Mouse (Mus musculus) thymus, adult 2 months (tissue): Measurements from ENCODE around the gene Vmn2r114. TPM values are rescaled to one million over a fixed set of nuclear protein-coding genes. Genes with fewer than 3 reads are reported as not detected.
"Not testable (repeated sequence)": the region's sequence is repeated elsewhere in the genome, so short reads cannot be mapped to it uniquely, and the experiment has no call there.

Experiments
- DNase-seq: peaks from one replicate; pipeline ENCODE4 v3.0.0; 2021
- H3K27ac ChIP-seq: fragments of 200-500 bp; 2 replicates; pipeline ENCODE4 v1.5.1; 2012; ENCODE audit warnings: low read length, control low read depth; ENCODE audit not compliant: control insufficient read depth, insufficient read depth
- H3K27me3 ChIP-seq: fragments of 200-500 bp; 2 replicates; pipeline ENCODE4 v1.6.1; 2012; ENCODE audit warnings: mild to moderate bottlenecking, low read length, moderate library complexity, mixed read lengths; ENCODE audit not compliant: control insufficient read depth, insufficient read depth
- H3K36me3 ChIP-seq: fragments of 200-500 bp; 2 replicates; pipeline ENCODE4 v1.6.1; 2012; ENCODE audit warnings: mild to moderate bottlenecking, low read length, moderate library complexity; ENCODE audit not compliant: control insufficient read depth, insufficient read depth
- H3K4me1 ChIP-seq: fragments of 200-500 bp; replicated peaks from 2 replicates; pipeline ENCODE4 v1.6.1; 2012; ENCODE audit warnings: low read length; ENCODE audit not compliant: control insufficient read depth, insufficient read depth
- H3K4me3 ChIP-seq: fragments of 200-500 bp; 2 replicates; pipeline ENCODE4 v1.5.1; 2012; ENCODE audit warnings: mild to moderate bottlenecking, low read length, control low read depth, moderate library complexity; ENCODE audit not compliant: control insufficient read depth, insufficient read depth
- CTCF ChIP-seq: fragments of 200-500 bp; IDR thresholded peaks from 2 replicates; pipeline ENCODE4 v1.5.1; 2012; ENCODE audit warnings: mild to moderate bottlenecking, control low read depth, low read length, moderate library complexity, borderline replicate concordance; ENCODE audit not compliant: control insufficient read depth, poor library complexity, insufficient read depth; ENCODE audit errors: extremely low read depth
- POLR2A ChIP-seq: fragments of 200-500 bp; IDR thresholded peaks from 2 replicates; pipeline ENCODE4 v1.6.1; 2012; ENCODE audit warnings: mild to moderate bottlenecking, low read length, control low read depth, moderate library complexity; ENCODE audit not compliant: control insufficient read depth, poor library complexity, insufficient read depth; ENCODE audit errors: extremely low read depth
- WGBS: fragments of 180-500 bp; shearing (Covaris S2); methylation state at CpG from one replicate; pipeline ENCODE4 v1.1.7; 2018; 5-methylcytosine and 5-hydroxymethylcytosine counted together
- polyA plus RNA-seq: library from polyadenylated mRNA; depleted of rRNA; stranded (reverse); fragments of >200 nt; gene quantifications from 2 replicates; pipeline ENCODE4 v1.2.3, GENCODE M21; 2012; rRNA removed

The Vmn2r114 gene
- not detected in 2 replicates for polyA plus RNA-seq

DNA sequence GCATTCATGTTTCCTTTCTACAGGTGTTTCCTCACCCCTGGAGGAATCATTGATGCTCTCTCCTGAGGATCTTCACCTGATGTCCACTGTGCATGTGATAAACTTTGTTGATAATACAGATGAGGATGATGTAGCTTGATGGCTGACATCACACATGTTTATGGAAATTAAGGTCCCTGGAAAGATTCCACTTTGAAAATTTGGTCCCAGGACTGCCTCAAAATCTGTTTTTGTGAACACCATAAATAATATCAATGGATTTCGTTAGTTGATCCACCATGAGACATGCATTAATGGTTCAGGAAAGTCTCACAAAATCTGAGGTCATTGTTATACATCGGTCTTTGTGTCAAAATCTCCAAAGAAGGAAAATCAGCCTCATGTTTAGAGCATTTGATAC is at the start of gene Vmn2r114:
Gene Vmn2r114 (minus strand): TSS at position 101 of the 400 bp plus-strand sequence.
- DNase-seq, H3K4me1 ChIP-seq: not testable (repeated sequence)
- 64% methylated on average over 2 of the region's 2 CpGs for WGBS

DNA sequence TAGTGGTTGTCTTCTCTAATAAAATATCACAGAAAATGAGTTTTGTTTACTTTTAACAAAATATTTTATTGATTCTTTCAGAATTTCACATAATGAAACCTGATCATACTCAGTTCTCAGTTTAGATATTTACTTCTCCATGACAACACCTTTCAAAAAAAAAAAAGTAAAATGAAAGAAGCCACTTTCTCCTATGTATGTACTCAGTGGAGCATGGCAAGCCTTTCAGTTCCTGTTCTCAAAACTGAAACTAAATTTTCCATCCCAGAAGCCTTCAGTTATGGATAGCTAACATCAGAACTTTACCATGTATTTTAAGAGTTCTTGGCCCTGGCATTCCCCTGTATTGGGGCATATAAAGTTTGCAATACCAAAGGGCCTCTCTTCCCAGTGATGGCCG is 39.3 kb upstream of the Vmn2r114 start:
- Histone ChIP-seq H3K36me3 (no peaks in the 10 kb centered on the region), H3K27me3 (no peaks in the 10 kb centered on the region), H3K4me3 (no peak overlapping the region), H3K27ac (no peak overlapping the region), H3K4me1 (no peaks in the 10 kb centered on the region)
- TF ChIP-seq POLR2A (no peak), CTCF (no peak)
- WGBS, result 96% methylated on average over 1 of the region's 1 CpGs
- no peak for DNase-seq

More for the DNA sequence above, at the start of gene Vmn2r114:
- H3K27ac ChIP-seq, H3K4me3 ChIP-seq, H3K27me3 ChIP-seq, H3K36me3 ChIP-seq: not testable (repeated sequence)

DNA sequence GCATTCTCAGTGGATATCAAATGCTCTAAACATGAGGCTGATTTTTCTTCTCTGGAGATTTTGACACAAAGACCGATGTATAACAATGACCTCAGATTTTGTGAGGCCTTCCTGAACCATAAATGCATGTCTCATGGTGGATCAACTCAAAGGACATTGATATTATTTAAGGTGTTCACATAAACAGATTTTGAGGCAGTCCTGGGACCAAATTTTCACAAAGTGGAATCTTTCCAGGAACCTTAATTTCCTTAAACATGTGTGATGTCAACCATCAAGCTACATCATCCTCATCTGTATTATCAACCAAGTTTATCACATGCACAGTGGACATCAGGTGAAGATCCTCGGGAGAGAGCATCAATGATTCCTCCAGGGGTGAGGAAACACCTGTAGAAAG is 31.1 kb upstream of the Vmn2r114 start, which contains the start of gene Vmn2r115:
Gene Vmn2r115 (plus strand): TSS at position 301 of the 400 bp plus-strand sequence.
- not testable (repeated sequence) for H3K27ac ChIP-seq, DNase-seq, H3K4me1 ChIP-seq, H3K36me3 ChIP-seq, H3K4me3 ChIP-seq, H3K27me3 ChIP-seq
- WGBS, result 38% methylated on average over 2 of the region's 2 CpGs

DNA sequence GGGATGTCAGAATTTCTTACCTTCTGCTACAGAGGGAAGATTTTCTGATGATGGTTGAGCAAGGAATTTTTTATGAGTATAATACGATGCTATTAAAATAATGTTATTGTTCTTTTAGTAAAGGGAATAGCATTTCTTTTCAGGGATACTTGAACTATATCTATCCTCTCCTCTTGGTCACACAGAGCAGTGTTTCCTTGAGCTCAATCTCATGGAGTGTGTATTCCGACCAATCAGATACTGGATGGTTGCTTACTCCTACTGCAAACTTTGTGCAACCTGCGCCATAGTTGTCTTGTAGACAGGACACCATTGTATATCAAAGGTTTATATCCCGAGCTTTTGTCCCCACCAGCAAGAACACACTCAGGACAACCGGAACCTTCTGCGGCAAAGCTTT is 18.3 kb upstream of the Vmn2r114 start:
- H3K4me1 ChIP-seq, result no peaks in the 10 kb centered on the region
- TF ChIP-seq POLR2A (no peak), CTCF (no peak)
- H3K4me3 ChIP-seq, result no peak overlapping the region
- H3K36me3 ChIP-seq, result no peaks in the 10 kb centered on the region
- no peak for DNase-seq
- H3K27me3 ChIP-seq, result no peaks in the 10 kb centered on the region
- no peak overlapping the region for H3K27ac ChIP-seq
- WGBS, result 78% methylated on average over 6 of the region's 6 CpGs

Other genes with a start within 250 kb of the Vmn2r114 start
- 1.5 and 2.1 TPM in 2 replicates for gene Zfp40, start 119.3 kb downstream of the Vmn2r114 start, polyA plus RNA-seq
- not detected in 2 replicates for gene Vmn2r115, start 31.2 kb upstream of the Vmn2r114 start, polyA plus RNA-seq
- gene Vmn2r116, start 72.1 kb upstream of the Vmn2r114 start, polyA plus RNA-seq, result not detected in 2 replicates
- not detected in 2 replicates for gene Vmn2r117, start 167.2 kb upstream of the Vmn2r114 start, polyA plus RNA-seq